Mouse (Mus musculus): ENCODE data around the gene Chn2.

Chn2 gene

GRCm38 (mm10) chr6:54042142-54042541, 2.8 kb downstream of the Chn2 start:
- DNase-seq (ENCODE audit: low spot score): no peak

DNA sequence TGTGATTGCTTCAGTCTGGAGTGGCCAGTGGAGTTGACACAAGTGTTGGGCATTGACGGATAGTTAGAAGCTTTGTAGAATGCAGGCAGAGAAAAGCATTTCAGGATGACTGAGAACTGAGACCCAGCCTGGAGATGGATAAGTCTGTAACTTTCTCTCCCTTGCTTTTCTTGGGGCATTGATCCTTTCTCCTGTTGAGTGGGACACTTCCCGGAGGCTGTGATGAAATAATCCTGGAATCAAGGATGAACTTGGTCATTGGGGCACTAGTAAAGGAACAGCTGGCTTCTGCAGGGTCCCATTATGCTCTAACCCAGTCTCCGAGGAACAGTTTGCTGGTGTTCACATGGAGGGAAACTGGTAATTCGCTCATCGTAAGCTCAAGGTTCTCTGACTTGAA, 4.2 kb downstream of the Chn2 start:
- no peak for DNase-seq (ENCODE audit: low spot score)

DNA sequence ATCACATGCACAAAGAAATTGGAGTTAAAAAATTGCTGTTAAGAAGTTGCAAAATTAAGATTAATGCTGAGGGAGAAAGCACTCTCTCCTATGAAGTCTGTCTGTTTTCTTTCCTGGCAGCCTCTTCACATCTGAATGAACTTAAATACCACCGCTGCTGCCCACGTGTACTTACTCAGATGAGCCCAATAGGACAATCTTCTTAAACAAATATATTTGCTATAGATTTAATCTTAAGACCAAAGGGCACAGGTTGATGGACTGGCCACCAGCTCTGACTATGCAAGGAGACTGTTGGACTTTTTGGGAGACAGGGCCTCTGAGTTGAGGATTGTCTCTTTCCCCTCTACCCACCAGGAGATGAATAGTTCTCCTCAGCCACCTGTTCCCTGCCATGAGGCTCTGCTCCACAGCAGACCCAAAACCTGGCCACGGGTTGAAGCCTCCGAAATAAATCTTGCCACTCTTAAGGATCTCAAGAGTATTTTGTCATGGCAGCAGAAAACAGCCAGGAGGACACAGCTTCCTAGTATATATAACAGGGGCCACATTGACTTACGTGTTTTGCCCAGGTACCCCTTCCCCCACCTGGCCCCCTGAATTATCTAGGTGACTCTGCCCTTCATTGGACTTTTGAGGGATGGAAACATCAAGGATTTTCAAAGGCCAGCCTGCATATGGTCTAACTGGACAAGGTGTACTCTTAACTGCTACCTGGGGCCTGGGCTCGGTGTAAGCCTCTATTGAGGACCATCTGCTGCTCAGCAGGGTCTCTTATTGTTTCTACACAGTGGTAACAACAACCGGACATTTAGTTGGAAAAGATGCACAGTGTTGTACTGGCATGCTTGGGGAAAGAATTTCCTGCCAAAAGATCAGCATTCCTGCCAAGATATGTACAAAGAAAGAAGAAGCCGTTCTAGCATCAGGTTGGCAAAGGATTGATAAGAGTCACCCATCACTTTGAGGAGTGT, 6.7 kb downstream of the Chn2 start:
- DNase-seq (ENCODE audit: low spot score): no peak

DNA sequence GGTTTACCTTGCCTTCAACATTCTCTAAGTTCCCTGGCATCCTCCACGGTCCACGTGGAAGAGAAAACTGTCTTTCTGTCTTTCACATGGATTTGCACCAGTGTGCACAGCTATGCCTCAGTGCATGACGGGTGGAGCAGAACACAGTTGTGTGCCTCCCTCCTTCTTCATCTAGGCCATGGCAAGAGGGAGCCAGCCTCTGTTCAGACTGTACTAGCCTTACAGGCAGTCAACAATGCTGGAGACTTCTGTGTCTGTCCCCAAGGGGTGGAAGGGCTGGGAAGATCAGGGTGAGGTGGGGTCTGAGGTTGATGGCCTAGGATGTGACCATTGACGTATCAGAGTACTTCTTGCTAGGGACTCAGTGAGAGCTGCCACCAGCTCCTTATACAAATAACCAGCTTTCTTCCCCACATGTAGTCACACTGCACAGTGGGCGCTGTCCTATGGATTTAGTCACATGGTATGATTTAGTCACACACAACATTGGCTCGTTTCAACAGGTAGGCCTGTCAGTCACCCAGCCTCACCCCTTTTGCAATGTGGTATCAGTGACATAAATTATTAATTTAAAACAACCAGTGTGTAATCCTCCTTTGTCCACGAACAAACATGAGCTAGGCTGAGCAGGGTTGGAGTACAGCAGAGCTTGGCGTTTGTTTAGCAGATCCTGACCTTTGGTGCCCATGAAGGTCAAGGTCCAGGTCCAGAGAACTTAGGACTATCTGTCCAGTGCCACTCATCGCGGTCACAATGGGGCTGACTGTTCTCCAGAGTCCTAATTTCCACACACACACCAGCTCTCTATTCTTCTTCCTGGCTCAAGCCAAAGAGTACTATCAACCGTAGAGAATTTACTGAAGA, 7.8 kb downstream of the Chn2 start:
- DNase-seq (ENCODE audit: low spot score): no peak

DNA sequence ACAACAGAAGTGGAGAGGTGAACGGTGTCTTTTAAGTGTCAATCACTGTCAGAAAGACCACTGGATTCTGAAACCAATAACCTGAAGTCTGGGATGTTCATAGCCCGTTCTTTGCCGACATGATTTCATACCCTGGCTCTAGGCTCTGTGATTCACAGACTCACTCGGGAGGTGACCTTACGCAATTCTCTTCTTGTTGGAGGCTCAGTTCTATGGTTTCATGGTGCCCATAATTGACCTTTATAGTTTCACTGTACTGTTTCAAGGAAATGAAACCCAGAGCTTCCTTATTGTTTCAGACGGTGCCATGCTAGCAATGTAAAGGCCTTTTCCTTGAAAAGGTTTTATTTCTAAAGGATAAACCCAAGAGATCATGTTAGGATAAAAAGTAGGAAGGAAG, 9.4 kb downstream of the Chn2 start:
- DNase-seq (ENCODE audit: low spot score): no peak

DNA sequence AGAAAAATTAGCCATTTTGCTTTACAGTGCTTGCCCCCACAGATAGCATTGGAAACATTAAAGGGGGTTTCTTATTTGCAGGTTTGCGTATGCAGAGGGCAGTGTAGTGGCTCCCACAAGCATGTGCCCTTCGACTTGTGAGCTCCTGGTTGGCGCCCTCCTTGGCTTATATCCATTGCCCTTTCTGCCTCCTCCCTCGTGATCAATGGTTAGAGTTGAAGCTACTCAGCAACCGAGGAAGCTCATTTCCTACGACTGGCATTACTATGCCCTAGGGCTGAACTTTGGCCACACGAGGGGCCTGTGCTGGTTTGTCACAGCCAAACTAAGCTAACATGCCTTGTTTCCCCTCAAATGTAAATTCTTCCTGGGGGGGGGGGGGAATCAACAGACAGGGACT, 11.8 kb downstream of the Chn2 start:
- DNase-seq (ENCODE audit: low spot score): no peak

GRCm38 (mm10) chr6:54052124-54052523, 12.8 kb downstream of the Chn2 start:
- DNase-seq (ENCODE audit: low spot score): no peak

- DNase-seq (ENCODE audit: low spot score): no peak
Observed at GRCm38 (mm10) chr6:54052666-54053065, 13.3 kb downstream of the Chn2 start.

GRCm38 (mm10) chr6:54053316-54053715, 14.0 kb downstream of the Chn2 start:
- DNase-seq (ENCODE audit: low spot score): no peak

DNA sequence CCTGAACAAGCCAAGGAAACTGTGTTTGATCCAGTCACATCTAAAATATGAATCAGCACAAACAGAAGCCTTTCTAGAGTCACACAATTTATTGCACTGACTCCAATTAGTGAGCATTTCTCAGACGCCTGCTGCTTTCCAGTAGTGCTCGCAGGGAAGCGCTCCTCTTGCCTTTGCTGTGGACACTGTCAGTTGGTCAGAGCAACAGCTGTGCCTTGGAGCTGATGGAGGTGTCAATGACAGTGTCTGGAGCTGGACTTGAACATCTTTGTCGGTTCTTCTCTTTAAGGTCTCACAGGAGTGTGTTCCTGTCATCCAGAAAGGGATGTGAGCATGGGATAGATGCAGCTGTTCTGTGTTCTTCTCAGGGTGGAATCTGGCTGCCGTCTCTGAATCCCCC, 16.0 kb downstream of the Chn2 start:
- DNase-seq (ENCODE audit: low spot score): peak; percentile 31

DNA sequence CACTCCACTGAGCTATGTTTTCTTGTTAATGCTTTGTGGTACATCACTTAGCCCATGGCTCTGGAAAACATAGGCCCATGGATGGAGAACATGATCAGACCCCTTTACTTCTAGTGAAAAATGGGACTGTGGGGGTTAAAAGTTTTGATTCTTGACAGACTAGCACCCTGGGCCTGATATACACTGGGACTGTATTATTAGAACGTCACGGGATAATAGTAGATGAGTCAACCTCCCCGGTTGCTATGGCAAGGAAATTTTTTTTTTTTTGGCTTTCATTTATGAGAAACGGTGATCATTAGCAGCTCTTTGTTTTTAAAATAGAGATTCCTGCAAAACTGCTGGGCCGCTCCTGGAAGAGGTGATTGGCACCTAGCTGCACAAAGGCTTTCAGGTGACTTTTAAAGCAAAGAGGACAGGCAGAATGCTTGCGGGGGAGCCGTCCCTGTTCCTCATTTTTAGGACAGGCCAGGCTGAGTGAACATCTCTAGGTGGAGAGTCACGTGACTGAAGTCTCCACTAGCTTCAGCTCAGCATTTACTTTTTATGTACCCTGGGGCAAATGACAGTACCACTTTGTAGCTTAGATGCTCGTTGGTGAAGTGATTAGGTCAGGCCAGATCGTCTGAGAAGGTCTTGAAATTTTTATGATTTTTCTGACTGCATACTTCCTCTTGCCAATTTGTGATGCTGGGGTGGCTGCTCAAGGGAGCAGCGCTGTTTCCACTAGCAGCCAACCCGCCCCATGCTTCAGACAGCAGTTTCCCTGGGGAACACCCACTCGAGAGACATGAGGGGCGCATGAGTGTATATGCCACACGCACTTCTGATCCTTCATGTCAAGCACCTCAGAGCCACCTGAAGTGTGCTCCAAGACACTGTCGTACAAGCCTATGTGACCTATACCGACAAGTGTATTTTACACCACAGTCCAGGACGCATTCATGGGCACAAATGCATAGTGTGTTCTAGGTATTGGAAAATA, 17.5 kb downstream of the Chn2 start:
- DNase-seq (ENCODE audit: low spot score): peak; percentile 36

DNA sequence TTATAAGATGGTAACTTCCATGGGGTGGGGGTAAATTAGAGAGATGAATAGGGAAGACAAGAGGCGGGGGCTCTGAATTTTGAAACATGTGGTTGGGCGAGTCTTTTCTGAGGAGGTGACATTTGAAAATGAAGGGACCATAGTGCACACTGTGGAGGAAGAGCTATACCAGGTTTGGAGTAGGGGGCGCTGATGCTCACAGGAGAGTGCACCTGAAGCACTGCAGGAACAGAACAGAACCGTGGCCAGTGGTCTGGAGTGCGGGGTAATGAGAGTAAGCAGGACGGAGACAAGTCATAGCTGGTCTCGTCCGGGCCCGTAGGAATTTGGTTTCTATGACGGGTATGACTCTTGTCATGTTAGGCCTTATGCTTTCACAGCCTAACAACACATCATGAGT, 18.3 kb downstream of the Chn2 start:
- no peak for DNase-seq (ENCODE audit: low spot score)

- DNase-seq (ENCODE audit: low spot score): no peak
Observed at GRCm38 (mm10) chr6:54058837-54059236, 19.5 kb downstream of the Chn2 start.

- DNase-seq (ENCODE audit: low spot score): no peak
Observed at GRCm38 (mm10) chr6:54060258-54060657, 20.9 kb downstream of the Chn2 start.

GRCm38 (mm10) chr6:54061375-54061774, 22.0 kb downstream of the Chn2 start:
- no peak for DNase-seq (ENCODE audit: low spot score)

DNA sequence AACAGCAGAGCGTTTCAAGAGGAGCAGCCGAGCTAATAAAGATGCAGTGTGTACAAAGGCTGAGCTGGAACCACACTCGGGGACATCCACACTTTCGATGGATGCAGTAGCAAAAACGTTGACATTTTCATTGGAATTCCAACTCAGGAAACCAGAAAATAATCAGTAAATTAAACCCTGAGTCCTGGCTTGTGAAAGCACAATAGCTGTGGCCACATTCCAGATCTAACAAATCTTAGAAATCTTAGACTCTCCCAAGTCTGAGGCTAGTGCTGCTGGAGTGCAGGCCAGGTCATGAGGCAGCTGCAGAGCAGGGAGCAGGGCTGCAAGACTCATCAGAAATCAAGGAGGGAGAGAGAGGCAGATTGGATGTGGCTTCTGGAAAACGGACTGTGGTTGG, 24.5 kb downstream of the Chn2 start:
- DNase-seq (ENCODE audit: low spot score): peak; percentile 54

GRCm38 (mm10) chr6:54067380-54067779, 28.0 kb downstream of the Chn2 start:
- no peak for DNase-seq (ENCODE audit: low spot score)

DNA sequence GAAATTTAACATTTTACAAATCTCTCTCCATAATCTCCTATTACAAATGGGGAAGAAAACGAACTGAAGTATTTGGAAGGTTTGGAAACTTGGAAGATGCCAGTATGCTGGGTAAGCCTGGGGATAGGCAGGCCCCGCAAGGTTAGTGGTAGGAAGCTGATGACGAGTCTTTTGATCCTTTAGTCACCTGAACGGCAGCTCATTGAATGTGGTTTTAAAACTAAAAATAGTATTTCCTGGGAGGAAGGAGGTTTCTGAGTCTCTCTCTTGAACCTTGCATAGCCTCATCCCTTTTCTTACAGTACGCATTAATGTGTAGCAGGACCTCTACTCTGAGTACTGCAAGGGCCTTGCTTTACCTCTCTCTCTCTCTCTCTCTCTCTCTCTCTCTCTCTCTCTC, 29.5 kb downstream of the Chn2 start:
- DNase-seq (ENCODE audit: low spot score): no peak

DNA sequence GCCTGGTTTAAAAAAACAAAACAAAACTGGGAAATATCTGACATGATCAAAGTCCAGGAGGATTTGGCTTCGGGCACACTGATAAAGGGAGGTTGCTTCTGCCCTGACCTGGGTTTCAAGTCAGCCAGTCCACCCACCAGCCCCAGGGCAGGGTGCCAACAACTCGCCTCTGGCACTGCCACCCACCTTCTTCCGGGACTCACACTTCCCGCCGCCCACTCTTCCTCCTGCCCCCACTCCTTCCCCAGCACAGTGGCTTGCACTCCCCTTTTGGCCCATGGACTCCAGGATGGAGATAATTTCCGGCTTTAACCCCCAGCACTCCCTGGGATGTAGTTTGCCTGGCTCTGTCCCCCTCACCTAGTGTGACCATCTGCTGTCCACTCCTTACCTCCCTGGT, 31.4 kb downstream of the Chn2 start:
- peak; percentile 63 for DNase-seq (ENCODE audit: low spot score)

GRCm38 (mm10) chr6:54071478-54071877, 32.1 kb downstream of the Chn2 start:
- DNase-seq (ENCODE audit: low spot score): peak; percentile 11

DNA sequence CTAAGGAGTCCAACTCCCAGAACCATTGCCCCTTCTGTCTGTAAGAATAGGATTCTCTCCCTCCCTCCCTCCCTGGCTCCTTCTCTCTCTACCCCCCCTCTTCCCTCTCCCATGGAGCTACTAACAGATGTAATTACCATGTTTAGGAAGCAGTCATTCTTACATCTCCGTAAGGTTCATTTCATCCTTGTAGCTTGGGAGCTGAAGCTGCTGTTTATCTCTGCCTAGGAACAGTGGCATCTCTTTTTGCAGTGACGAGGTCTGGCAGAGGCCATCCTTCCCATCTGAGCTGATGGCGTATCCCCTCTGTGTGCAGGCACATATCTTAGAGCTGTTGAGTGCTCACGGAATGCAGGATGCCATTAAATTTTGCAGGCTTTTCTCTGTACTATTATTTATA, 35.1 kb downstream of the Chn2 start:
- DNase-seq (ENCODE audit: low spot score): no peak

- DNase-seq (ENCODE audit: low spot score): no peak
Observed at GRCm38 (mm10) chr6:54075419-54075818, 36.1 kb downstream of the Chn2 start.
